ENCODE assay signal across 8 mouse cellular contexts in the genomic region with DNA sequence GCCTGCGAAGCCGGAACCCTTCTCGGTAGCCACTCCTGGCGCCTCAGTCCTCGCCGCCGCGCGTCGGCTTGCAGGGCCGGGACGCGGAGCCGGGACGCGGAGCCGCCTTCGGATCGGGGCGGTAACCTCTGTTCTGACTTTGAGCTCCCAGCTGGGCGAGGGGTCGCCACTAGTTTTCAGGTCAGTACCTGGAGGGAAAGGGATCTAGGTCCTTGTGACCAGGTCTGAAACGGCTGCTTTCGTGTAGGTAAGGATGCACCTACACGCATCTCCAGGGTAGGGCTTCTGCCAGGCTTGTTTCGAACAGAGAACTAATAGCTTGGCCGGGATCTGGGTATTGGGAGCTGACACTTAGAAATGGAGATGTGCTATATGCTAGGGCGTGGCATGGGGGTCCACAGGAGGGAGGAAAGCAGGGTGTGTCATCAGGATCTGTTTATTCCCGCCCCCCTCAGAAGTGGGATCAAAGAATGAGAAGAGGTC. TPM values are rescaled to one million over a fixed set of nuclear protein-coding genes. Genes with fewer than 3 reads are reported as not detected.
DNase-seq lines count a peak whose midpoint lies in the region; ATAC-seq lines count a peak whose summit lies in the region.

No protein-coding gene starts in this region.

- H3K4me2 ChIP-seq in heart, embryonic 15.5 days = peak overlapping the region; percentile 84
- peak overlapping the region; percentile 89 for H3K4me2 ChIP-seq in forebrain, embryonic 16.5 days (ENCODE audit: low read length)

- no peak for DNase-seq in heart, adult 8-10 months (ENCODE audit: low spot score)
- peak; percentile 43 for DNase-seq in MEL-GATA-1-ER (ENCODE audit: extremely low read depth, low read depth)
- DNase-seq in lung, postnatal 36 days = peak; percentile 4
- DNase-seq in urinary bladder, postnatal 4 days (ENCODE audit: low spot score in 2 of 2) = no peak
- DNase-seq in thymus, postnatal 0 days (ENCODE audit: low spot score) = no peak
- DNase-seq in right cerebral cortex, postnatal 14 days = no peak

- H3K27ac ChIP-seq in heart, embryonic 15.5 days = peak overlapping the region; percentile 76
- peak overlapping the region; percentile 50 for H3K27ac ChIP-seq in forebrain, embryonic 16.5 days (ENCODE audit: low read length)

- peaks cover 4% of the 10 kb centered on the region; the same call in 1 of the 2 replicates for H3K36me3 ChIP-seq in heart, embryonic 15.5 days
- no peaks in the 10 kb centered on the region for H3K36me3 ChIP-seq in forebrain, embryonic 16.5 days (ENCODE audit: control insufficient read depth, insufficient read depth)

- no peaks in the 10 kb centered on the region for H3K9me3 ChIP-seq in heart, embryonic 15.5 days (replicated peaks)
- H3K9me3 ChIP-seq in forebrain, embryonic 16.5 days (ENCODE audit: control insufficient read depth, low read length) = no peaks in the 10 kb centered on the region

- H3K4me3 ChIP-seq in heart, embryonic 15.5 days = peak overlapping the region; percentile 82
- peak overlapping the region; percentile 98 for H3K4me3 ChIP-seq in forebrain, embryonic 16.5 days (replicated peaks; ENCODE audit: low read length)

- WGBS in heart, embryonic 15.5 days = 0% methylated on average over 29 of the region's 29 CpGs
- 0% methylated on average over 29 of the region's 29 CpGs for WGBS in forebrain, embryonic 16.5 days

- H3K4me1 ChIP-seq in heart, embryonic 15.5 days (replicated peaks) = peaks cover 15% of the 10 kb centered on the region
- H3K4me1 ChIP-seq in forebrain, embryonic 16.5 days (replicated peaks; ENCODE audit: control insufficient read depth, insufficient read depth, low read length) = peaks cover 14% of the 10 kb centered on the region

- H3K9ac ChIP-seq in heart, embryonic 15.5 days = peak overlapping the region; percentile 78
- H3K9ac ChIP-seq in forebrain, embryonic 16.5 days (replicated peaks; ENCODE audit: low read depth, low read length) = peak overlapping the region; percentile 66

- no peaks in the 10 kb centered on the region for H3K27me3 ChIP-seq in heart, embryonic 15.5 days
- H3K27me3 ChIP-seq in forebrain, embryonic 16.5 days (replicated peaks; ENCODE audit: control insufficient read depth, insufficient read depth, low read length) = no peaks in the 10 kb centered on the region

- peak; percentile 30; the same call in 1 of the 2 replicates for ATAC-seq in heart, embryonic 15.5 days (replicated peaks; ENCODE audit: insufficient number of reproducible peaks, insufficient read depth, low FRiP score, low read depth)
- no peak; the same call in 1 of the 2 replicates for ATAC-seq in forebrain, embryonic 16.5 days

RNA-seq across cellular contexts. Expression of gene Sgo2a, which starts 0.4 kb away (rescaled TPM):
- 14.2 and 16.2 TPM in 2 replicates for polyA plus RNA-seq in heart, embryonic 15.5 days (2015; fragmentation: Nextera tagmentation; extraction: Ambion mirVana)
- total RNA-seq in heart, adult 8-10 months (2022) = 1 to 10 TPM; 3.7 to 4.9 (median 4.3) TPM
- 7.8 and 9.4 TPM in 2 replicates for polyA plus RNA-seq in forebrain, embryonic 16.5 days (2015; fragmentation: Nextera tagmentation; extraction: Ambion mirVana)
- polyA plus RNA-seq in thymus, postnatal 0 days (2015; fragmentation: Nextera tagmentation; extraction: Ambion mirVana) = 16.9 and 18.6 TPM in 2 replicates

RNA-seq across cellular contexts. Expression of gene Kctd18, which starts 22.6 kb away (rescaled TPM):
- 9.8 and 11.7 TPM in 2 replicates for polyA plus RNA-seq in heart, embryonic 15.5 days (2015; fragmentation: Nextera tagmentation; extraction: Ambion mirVana)
- 1 to 10 TPM; 5.8 to 8.4 (median 7.5) TPM for total RNA-seq in heart, adult 8-10 months (2022)
- polyA plus RNA-seq in forebrain, embryonic 16.5 days (2015; fragmentation: Nextera tagmentation; extraction: Ambion mirVana) = 31.5 and 33.7 TPM in 2 replicates
- polyA plus RNA-seq in thymus, postnatal 0 days (2015; fragmentation: Nextera tagmentation; extraction: Ambion mirVana) = 18.3 and 20.1 TPM in 2 replicates

RNA-seq across cellular contexts. Expression of gene Aox1, which starts 33.6 kb away (rescaled TPM):
- 0.67 and 0.98 TPM in 2 replicates for polyA plus RNA-seq in heart, embryonic 15.5 days (2015; fragmentation: Nextera tagmentation; extraction: Ambion mirVana)
- total RNA-seq in heart, adult 8-10 months (2022) = 10 to 100 TPM; 12.9 to 16.6 (median 13.5) TPM
- 0.25 and 0.37 TPM in 2 replicates for polyA plus RNA-seq in forebrain, embryonic 16.5 days (2015; fragmentation: Nextera tagmentation; extraction: Ambion mirVana)
- 0.51 and 0.57 TPM in 2 replicates for polyA plus RNA-seq in thymus, postnatal 0 days (2015; fragmentation: Nextera tagmentation; extraction: Ambion mirVana)

Comparison
In these comparisons a context has a peak if more than half of its experiments do, and no peak if none do; other contexts are left out.
1. DNase-seq: peak in MEL-GATA-1-ER (single experiment) and lung, postnatal 36 days (single experiment); none in heart, adult 8-10 months (single experiment), urinary bladder, postnatal 4 days (0 of 2), thymus, postnatal 0 days (single experiment) and right cerebral cortex, postnatal 14 days (single experiment).